Mouse (Mus musculus) embryonic fibroblast, embryonic 13.5 days (primary cell): Measurements from ENCODE around the gene Tmem102. TPM values are rescaled to one million over a fixed set of nuclear protein-coding genes. Genes with fewer than 3 reads are reported as not detected.

Experiments
- H3K27ac ChIP-seq: 2 replicates; pipeline ENCODE4 v1.5.1; 2012; ENCODE audit warnings: low read length, control low read depth, inconsistent platforms; ENCODE audit not compliant: insufficient read depth
- H3K4me1 ChIP-seq: 2 replicates; pipeline ENCODE4 v1.6.1; 2011; ENCODE audit warnings: low read length; ENCODE audit not compliant: control insufficient read depth, insufficient read depth
- H3K4me3 ChIP-seq: 2 replicates; pipeline ENCODE4 v1.5.1; 2011; ENCODE audit warnings: mild to moderate bottlenecking, control low read depth, low read length; ENCODE audit not compliant: insufficient read depth
- CTCF ChIP-seq: IDR thresholded peaks from 2 replicates; pipeline ENCODE4 v1.5.1; 2011; ENCODE audit warnings: mild to moderate bottlenecking, control low read depth, low read length, moderate library complexity, borderline replicate concordance; ENCODE audit not compliant: insufficient read depth
- POLR2A ChIP-seq: IDR thresholded peaks from 2 replicates; pipeline ENCODE4 v1.6.1; 2011; ENCODE audit warnings: low read depth, mild to moderate bottlenecking, control low read depth, low read length, moderate library complexity
- polyA plus RNA-seq: library from polyadenylated mRNA; stranded (reverse); fragments of >200 nt; gene quantifications from 2 replicates; pipeline ENCODE4 v1.2.4, GENCODE M21; 2011; ENCODE audit warnings: low read depth; ENCODE audit not compliant: missing spikeins, insufficient read length

Tmem102 gene
- polyA plus RNA-seq, 1 experiment: not detected

DNA sequence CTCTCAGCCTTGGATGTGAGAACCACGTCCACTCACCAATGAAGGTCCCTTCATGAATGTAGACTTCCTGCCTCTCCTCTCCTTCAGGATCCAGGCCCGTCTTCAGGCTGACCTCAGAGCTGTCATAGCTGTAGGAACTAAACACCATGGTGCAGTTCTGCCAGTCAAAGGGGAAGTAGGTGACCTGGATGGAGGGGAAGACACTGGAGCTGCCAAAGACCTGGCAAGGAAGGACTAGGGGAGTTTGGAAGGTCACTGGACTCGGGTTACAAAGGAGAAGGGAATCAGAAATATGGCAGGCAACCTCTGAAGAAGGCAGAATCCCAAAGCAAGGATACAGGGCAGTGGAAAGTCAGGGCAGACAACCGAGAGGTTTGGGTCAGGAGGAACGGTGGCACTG, 12.0 kb downstream of the Tmem102 start:
- H3K4me1 ChIP-seq: no peaks in the 10 kb centered on the region
- TF ChIP-seq POLR2A (no peak), CTCF (no peak)
- H3K27ac ChIP-seq: no peak overlapping the region
- H3K4me3 ChIP-seq: no peak overlapping the region

DNA sequence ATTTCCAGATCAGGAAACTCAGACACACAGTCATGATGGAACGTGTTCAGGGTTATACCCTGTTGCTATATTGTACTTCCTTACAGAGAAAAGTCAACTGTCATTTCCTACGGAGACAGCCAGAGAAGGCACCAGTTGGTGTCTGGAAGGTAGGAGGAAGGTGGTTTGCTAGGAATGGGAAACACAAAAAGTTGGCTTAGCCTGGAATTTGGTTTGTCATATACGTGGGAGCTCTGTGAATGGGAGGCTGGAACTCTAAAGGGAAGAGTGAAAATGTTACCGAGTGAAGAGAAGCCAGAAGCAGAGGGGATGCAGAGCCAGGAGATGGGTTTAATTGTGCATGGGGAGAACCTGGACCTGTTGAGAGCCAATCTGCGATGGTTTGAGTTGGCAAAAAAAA, 14.0 kb downstream of the Tmem102 start:
- H3K27ac ChIP-seq: no peak overlapping the region

GRCm38 (mm10) chr11:69789431-69789830, 16.0 kb downstream of the Tmem102 start:
- Histone ChIP-seq H3K4me3 (no peak overlapping the region), H3K4me1 (no peaks in the 10 kb centered on the region), H3K27ac (no peak overlapping the region)
- TF ChIP-seq CTCF (no peak), POLR2A (no peak)

More for the DNA sequence above, 14.0 kb downstream of the Tmem102 start:
- Histone ChIP-seq H3K4me3 (no peak overlapping the region), H3K4me1 (no peaks in the 10 kb centered on the region)
- TF ChIP-seq POLR2A: no peak
- TF ChIP-seq CTCF: no peak

- Histone ChIP-seq H3K27ac (no peak overlapping the region), H3K4me1 (no peaks in the 10 kb centered on the region), H3K4me3 (no peak overlapping the region)
- no peak for TF ChIP-seq POLR2A
- TF ChIP-seq CTCF: no peak
Observed at GRCm38 (mm10) chr11:69787306-69787705, 18.1 kb downstream of the Tmem102 start.

DNA sequence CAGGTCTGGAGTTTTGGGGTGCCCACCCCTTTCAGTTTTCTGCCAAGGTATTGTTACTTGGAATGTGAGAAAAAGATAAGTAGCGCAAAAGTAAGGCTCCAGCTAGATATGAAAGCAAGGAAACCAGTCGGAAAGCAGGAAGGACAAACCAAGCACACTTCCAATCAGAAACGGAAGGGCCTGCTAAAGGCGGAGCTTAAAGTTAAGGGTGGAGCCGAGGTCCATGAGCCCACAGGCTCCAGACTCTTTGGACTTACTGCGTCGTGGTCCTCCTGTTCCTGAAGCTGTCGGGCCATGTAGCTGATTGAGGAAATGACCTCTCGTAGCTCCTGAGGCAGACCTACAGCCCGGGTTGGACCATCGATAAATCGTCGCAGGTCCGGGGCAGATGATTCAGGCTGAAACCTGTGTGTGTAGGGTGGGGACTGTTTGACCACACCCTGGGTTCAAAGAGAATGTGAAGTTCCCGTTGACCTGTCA, 20.6 kb downstream of the Tmem102 start:
- no peak overlapping the region for H3K4me3 ChIP-seq
- no peaks in the 10 kb centered on the region for H3K4me1 ChIP-seq
- TF ChIP-seq POLR2A (peak; percentile 21; the same call in 1 of the 2 replicates), CTCF (no peak)
- H3K27ac ChIP-seq: no peak overlapping the region

- TF ChIP-seq POLR2A: no peak
- no peak for TF ChIP-seq CTCF
- Histone ChIP-seq H3K4me3 (no peak overlapping the region), H3K4me1 (no peaks in the 10 kb centered on the region), H3K27ac (no peak overlapping the region)
Observed at GRCm38 (mm10) chr11:69781828-69782227, 23.6 kb downstream of the Tmem102 start.

DNA sequence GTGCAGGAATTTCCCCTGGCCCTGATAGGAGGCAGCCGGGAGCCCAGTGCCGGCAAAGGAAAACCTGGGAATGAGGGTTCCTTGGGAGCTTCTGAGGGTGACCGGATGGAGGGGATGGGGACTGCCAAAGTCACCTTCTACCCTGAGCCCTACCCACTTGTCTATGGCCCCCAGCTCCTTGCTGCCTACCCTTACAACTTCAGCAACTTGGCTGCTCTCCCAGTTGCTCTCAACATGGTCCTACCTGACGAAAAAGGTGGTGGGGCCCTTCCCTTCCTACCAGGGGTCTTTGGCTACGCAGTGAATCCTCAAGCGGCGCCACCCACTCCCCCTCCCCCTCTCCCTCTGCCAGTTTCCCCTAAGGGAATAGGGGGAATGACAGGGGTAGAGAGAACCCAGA, 26.4 kb downstream of the Tmem102 start:
- TF ChIP-seq POLR2A: no peak
- TF ChIP-seq CTCF: no peak
- H3K4me3 ChIP-seq: no peak overlapping the region

GRCm38 (mm10) chr11:69778258-69778982, 27.0 kb downstream of the Tmem102 start:
- TF ChIP-seq CTCF (no peak), POLR2A (no peak)
- H3K4me1 ChIP-seq: no peaks in the 10 kb centered on the region
- no peak overlapping the region for H3K4me3 ChIP-seq
- no peak overlapping the region for H3K27ac ChIP-seq

More for the DNA sequence above, 26.4 kb downstream of the Tmem102 start:
- Histone ChIP-seq H3K4me1 (no peaks in the 10 kb centered on the region), H3K27ac (no peak overlapping the region)

- no peak for TF ChIP-seq POLR2A
Observed at GRCm38 (mm10) chr11:69777504-69778257, 27.7 kb downstream of the Tmem102 start.

DNA sequence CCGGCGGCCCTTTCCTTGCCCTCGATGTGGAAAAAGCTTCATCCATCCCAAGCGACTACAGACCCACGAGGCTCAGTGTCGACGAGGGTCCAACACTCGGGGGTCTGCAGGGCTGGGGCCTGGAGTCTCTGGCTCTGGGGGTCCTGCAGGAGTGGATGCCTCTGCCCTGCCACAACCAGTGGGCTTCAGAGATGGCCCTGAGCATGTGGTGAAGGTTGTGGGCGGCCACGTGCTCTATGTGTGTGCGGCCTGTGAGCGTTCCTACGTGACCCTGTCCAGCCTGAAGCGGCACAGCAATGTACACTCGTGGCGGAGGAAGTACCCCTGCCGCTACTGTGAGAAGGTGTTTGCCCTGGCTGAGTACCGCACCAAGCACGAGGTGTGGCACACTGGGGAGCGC, 28.9 kb downstream of the Tmem102 start:
- Histone ChIP-seq H3K27ac (no peak overlapping the region), H3K4me3 (no peak overlapping the region), H3K4me1 (no peaks in the 10 kb centered on the region)
- TF ChIP-seq CTCF (no peak), POLR2A (no peak)

More at GRCm38 (mm10) chr11:69777504-69778257, 27.7 kb downstream of the Tmem102 start:
- Histone ChIP-seq H3K4me3 (no peak overlapping the region), H3K4me1 (no peaks in the 10 kb centered on the region), H3K27ac (no peak overlapping the region)
